Mouse (Mus musculus): ENCODE measurements around the gene Tcf25. TPM values are rescaled to one million over a fixed set of nuclear protein-coding genes. Genes with fewer than 3 reads are reported as not detected.
"Not testable (repeated sequence)": the region's sequence is repeated elsewhere in the genome, so short reads cannot be mapped to it uniquely, and the experiment has no call there.

The Tcf25 gene
- polyA plus RNA-seq, 1 experiment from 2014 or later: 144 TPM

DNA sequence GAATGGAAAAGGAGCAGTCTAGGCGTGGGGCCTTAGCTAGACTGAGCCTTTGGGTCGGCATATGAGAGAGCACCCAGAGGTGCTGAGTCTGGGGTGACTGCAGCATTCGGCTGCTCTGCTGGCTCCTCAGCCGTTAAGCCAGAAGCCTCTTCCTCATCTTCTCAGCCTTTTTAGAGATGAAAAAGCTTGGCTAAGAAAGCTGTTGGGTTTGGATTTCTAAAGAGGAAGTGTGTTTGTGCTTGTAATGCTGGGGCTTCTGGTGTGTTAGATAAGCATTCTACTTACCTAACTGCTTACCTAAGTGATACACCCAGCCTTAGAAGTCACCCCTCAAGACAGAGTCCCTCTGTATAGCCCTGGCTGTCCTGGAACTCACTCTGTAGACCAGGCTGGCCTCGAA, 77.2 kb downstream of the Tcf25 start:
- H3K9ac ChIP-seq (replicated peaks; ENCODE audit: low read depth): no peak overlapping the region
- no peaks in the 10 kb centered on the region for H3K9me3 ChIP-seq (ENCODE audit: low read length)
- ATAC-seq (no peak), DNase-seq (ENCODE audit: low spot score) (no peak)
- no peaks in the 10 kb centered on the region for H3K27me3 ChIP-seq (replicated peaks; ENCODE audit: insufficient read depth, low read length)
- H3K27ac ChIP-seq (ENCODE audit: low read length): no peak overlapping the region
- H3K36me3 ChIP-seq (ENCODE audit: insufficient read depth, low read length): peaks cover 11% of the 10 kb centered on the region; the same call in 1 of the 2 replicates
- no peaks in the 10 kb centered on the region for H3K4me1 ChIP-seq (ENCODE audit: insufficient read depth, low read depth, low read length)
- WGBS: 79% methylated on average over 5 of the region's 5 CpGs
- H3K4me3 ChIP-seq (ENCODE audit: low read depth, low read length): no peak overlapping the region
- no peak overlapping the region for H3K4me2 ChIP-seq (replicated peaks; ENCODE audit: low read depth, low read length)
- TF ChIP-seq CTCF (IDR thresholded peaks at IDR 0.05): no peak
- no peak for TF ChIP-seq EP300 (IDR thresholded peaks at IDR 0.05)

DNA sequence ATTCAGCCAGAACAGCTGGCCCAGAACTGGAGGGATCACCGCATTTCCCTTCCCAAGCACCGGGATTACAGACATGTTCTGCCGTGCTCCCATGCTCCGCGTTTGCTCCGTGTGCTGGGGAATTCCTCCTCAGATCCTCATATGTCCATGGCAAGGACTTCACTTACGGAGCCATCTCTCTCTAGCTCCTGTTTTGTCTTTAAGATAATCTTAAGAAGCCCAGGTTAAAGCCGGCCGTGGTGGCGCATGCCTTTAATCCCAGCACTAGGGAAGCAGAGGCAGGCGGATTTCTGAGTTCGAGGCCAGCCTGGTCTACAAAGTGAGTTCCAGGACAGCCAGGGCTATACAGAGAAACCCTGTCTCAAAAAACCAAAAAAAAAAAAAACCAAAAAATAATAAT, 78.2 kb downstream of the Tcf25 start:
- not testable (repeated sequence) for H3K4me1 ChIP-seq (ENCODE audit: insufficient read depth, low read depth, low read length)

DNA sequence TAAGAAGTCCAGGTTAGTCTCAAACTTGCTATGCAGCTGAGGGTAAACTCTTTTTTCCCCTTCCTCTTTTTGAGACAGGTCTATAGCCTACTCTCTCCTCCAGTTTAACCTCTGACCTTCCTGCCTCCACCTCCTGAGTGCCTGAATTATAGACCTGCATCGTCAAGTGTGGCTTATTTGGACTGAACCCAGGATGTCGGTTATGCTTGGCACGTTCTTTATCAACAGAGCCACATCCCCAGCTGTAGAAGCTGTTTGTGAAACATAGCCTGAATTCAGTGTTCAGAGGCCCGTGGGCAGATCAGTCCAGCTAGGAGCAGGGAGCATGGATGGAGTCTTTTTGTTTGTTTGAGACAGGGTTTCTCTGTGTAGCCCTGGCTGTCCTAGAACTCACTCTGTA, 78.6 kb downstream of the Tcf25 start:
- ATAC-seq: no peak
- no peak for DNase-seq (ENCODE audit: low spot score)
- H3K9me3 ChIP-seq (ENCODE audit: low read length): no peaks in the 10 kb centered on the region
- H3K27ac ChIP-seq (ENCODE audit: low read length): no peak overlapping the region
- TF ChIP-seq CTCF (IDR thresholded peaks at IDR 0.05) (no peak), EP300 (IDR thresholded peaks at IDR 0.05) (no peak)
- H3K4me1 ChIP-seq (ENCODE audit: insufficient read depth, low read depth, low read length): no peaks in the 10 kb centered on the region
- no peak overlapping the region for H3K4me3 ChIP-seq (ENCODE audit: low read depth, low read length)
- no peaks in the 10 kb centered on the region for H3K27me3 ChIP-seq (replicated peaks; ENCODE audit: insufficient read depth, low read length)
- H3K4me2 ChIP-seq (replicated peaks; ENCODE audit: low read depth, low read length): no peak overlapping the region
- H3K36me3 ChIP-seq (ENCODE audit: insufficient read depth, low read length): peaks cover 11% of the 10 kb centered on the region; the same call in 1 of the 2 replicates
- WGBS: 63% methylated on average over 4 of the region's 4 CpGs
- H3K9ac ChIP-seq (replicated peaks; ENCODE audit: low read depth): no peak overlapping the region

More for the DNA sequence above, 78.2 kb downstream of the Tcf25 start:
- H3K4me3 ChIP-seq (ENCODE audit: low read depth, low read length); H3K27ac ChIP-seq (ENCODE audit: low read length); ATAC-seq; H3K9ac ChIP-seq (replicated peaks; ENCODE audit: low read depth); DNase-seq (ENCODE audit: low spot score); H3K27me3 ChIP-seq (replicated peaks; ENCODE audit: insufficient read depth, low read length); H3K4me2 ChIP-seq (replicated peaks; ENCODE audit: low read depth, low read length); H3K9me3 ChIP-seq (ENCODE audit: low read length): not testable (repeated sequence)
- WGBS: 92% methylated on average over 12 of the region's 12 CpGs
- H3K36me3 ChIP-seq (ENCODE audit: insufficient read depth, low read length): peaks cover 11% of the 10 kb centered on the region; the same call in 1 of the 2 replicates

DNA sequence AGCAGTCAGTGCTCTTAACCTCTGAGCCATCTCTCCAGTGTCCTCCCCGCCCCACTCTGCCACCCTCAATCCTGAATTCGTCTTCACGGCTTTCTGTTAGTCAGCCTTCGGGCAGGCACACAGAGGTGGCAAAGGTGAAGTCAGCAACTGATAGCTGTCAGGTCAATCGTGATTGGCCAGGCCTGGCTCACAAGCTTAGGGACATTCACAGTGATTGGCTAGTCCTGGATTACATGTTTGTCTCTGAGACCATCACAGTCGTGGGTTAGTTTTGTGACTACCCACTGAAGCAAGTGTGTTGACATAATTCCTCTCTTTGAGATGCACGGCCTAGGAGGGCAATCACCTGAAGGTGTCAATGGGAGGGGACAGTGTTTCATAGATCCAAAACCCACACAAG, 79.7 kb downstream of the Tcf25 start:
- DNase-seq (ENCODE audit: low spot score) (no peak), ATAC-seq (no peak)
- Histone ChIP-seq H3K4me2 (replicated peaks; ENCODE audit: low read depth, low read length) (no peak overlapping the region), H3K27me3 (replicated peaks; ENCODE audit: insufficient read depth, low read length) (no peaks in the 10 kb centered on the region), H3K27ac (ENCODE audit: low read length) (no peak overlapping the region), H3K36me3 (ENCODE audit: insufficient read depth, low read length) (peaks cover 11% of the 10 kb centered on the region; the same call in 1 of the 2 replicates), H3K9ac (replicated peaks; ENCODE audit: low read depth) (no peak overlapping the region), H3K4me1 (ENCODE audit: insufficient read depth, low read depth, low read length) (no peaks in the 10 kb centered on the region), H3K9me3 (ENCODE audit: low read length) (no peaks in the 10 kb centered on the region), H3K4me3 (ENCODE audit: low read depth, low read length) (no peak overlapping the region)
- TF ChIP-seq EP300 (IDR thresholded peaks at IDR 0.05) (no peak), CTCF (IDR thresholded peaks at IDR 0.05) (no peak)
- 70% methylated on average over 7 of the region's 7 CpGs for WGBS

Other genes with a start within 250 kb of the Tcf25 start
- 18.3 TPM in 2 replicates for gene Sult5a1, start 215.4 kb upstream of the Tcf25 start, polyA plus RNA-seq (2015; fragmentation: Nextera tagmentation; extraction: Ambion mirVana)
- 98.1 and 104 TPM in 2 replicates for gene Dpep1, start 187.5 kb upstream of the Tcf25 start, polyA plus RNA-seq (2015; fragmentation: Nextera tagmentation; extraction: Ambion mirVana)
- gene Chmp1a, start 161.0 kb upstream of the Tcf25 start, polyA plus RNA-seq (2015; fragmentation: Nextera tagmentation; extraction: Ambion mirVana): 127 and 130 TPM in 2 replicates
- gene Spata33, start 160.9 kb upstream of the Tcf25 start, polyA plus RNA-seq (2015; fragmentation: Nextera tagmentation; extraction: Ambion mirVana): 3.2 and 4.8 TPM in 2 replicates
- gene Cdk10, start 148.9 kb upstream of the Tcf25 start, polyA plus RNA-seq (2015; fragmentation: Nextera tagmentation; extraction: Ambion mirVana): 23.4 and 28.3 TPM in 2 replicates
- gene Spata2l, start 137.5 kb upstream of the Tcf25 start, polyA plus RNA-seq (2015; fragmentation: Nextera tagmentation; extraction: Ambion mirVana): 4.8 TPM in 2 replicates
- 14.4 and 14.6 TPM in 2 replicates for gene Zfp276, start 119.6 kb upstream of the Tcf25 start, polyA plus RNA-seq (2015; fragmentation: Nextera tagmentation; extraction: Ambion mirVana)
- gene Vps9d1, start 119.4 kb upstream of the Tcf25 start, polyA plus RNA-seq (2015; fragmentation: Nextera tagmentation; extraction: Ambion mirVana): 14.0 and 14.3 TPM in 2 replicates
- gene Fanca, start 55.2 kb upstream of the Tcf25 start, polyA plus RNA-seq (2015; fragmentation: Nextera tagmentation; extraction: Ambion mirVana): 4.5 and 6.0 TPM in 2 replicates
- gene Spire2, start 41.0 kb upstream of the Tcf25 start, polyA plus RNA-seq (2015; fragmentation: Nextera tagmentation; extraction: Ambion mirVana): 1.6 and 2.0 TPM in 2 replicates
- not detected in 2 replicates for gene Mc1r, start 33.4 kb downstream of the Tcf25 start, polyA plus RNA-seq (2015; fragmentation: Nextera tagmentation; extraction: Ambion mirVana)
- 0.42 and 0.58 TPM in 2 replicates for gene Tubb3, start 37.7 kb downstream of the Tcf25 start, polyA plus RNA-seq (2015; fragmentation: Nextera tagmentation; extraction: Ambion mirVana)
- gene Def8, start 49.8 kb downstream of the Tcf25 start, polyA plus RNA-seq (2015; fragmentation: Nextera tagmentation; extraction: Ambion mirVana): 11.2 and 11.6 TPM in 2 replicates
- gene Afg3l1, start 104.2 kb downstream of the Tcf25 start, polyA plus RNA-seq (2015; fragmentation: Nextera tagmentation; extraction: Ambion mirVana): 28.3 and 32.1 TPM in 2 replicates
- 1.7 and 1.8 TPM in 2 replicates for gene Dbndd1, start 141.7 kb downstream of the Tcf25 start, polyA plus RNA-seq (2015; fragmentation: Nextera tagmentation; extraction: Ambion mirVana)
- gene Gas8, start 145.1 kb downstream of the Tcf25 start, polyA plus RNA-seq (2015; fragmentation: Nextera tagmentation; extraction: Ambion mirVana): 19.6 and 21.5 TPM in 2 replicates